Mouse (Mus musculus): ENCODE measurements at regions not wholly inside any gene's neighbourhood (a gene's known extent, or its start where the extent isn't known, plus 50 kb on each side); places are given as distances from the start of the nearest gene placed in this dataset.

DNA sequence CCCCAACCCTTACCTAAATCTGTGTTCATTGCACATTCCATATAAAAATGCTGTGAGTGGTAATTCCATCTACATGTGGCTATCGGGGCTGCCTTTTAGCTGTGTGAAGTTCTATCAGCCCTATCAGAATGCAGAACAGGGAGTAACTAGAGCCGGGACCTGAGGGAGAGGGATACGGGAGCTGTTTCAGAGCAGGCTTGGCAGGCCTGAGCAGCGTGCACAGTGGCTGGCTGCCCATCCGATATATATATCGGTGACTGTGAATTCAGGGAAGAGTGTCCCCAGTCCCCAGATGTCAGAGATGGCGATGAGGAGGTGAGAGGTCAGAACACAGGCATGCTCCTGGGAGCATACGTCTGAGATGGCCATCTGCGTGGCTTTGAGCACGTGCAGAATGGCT is 79.0 kb downstream of the Arl4c start:
- H3K27me3 ChIP-seq (ENCODE audit: control insufficient read depth, insufficient read depth, insufficient read length) = no peaks in the 10 kb centered on the region
- no peaks in the 10 kb centered on the region for H3K79me2 ChIP-seq (ENCODE audit: control insufficient read depth, insufficient read depth)
- H3K36me3 ChIP-seq (ENCODE audit: control insufficient read depth, insufficient read depth) = no peaks in the 10 kb centered on the region
- TF ChIP-seq TCF12 (IDR thresholded peaks at IDR 0.05; ENCODE audit: insufficient read depth, poor library complexity, severe bottlenecking) (no peak), MYOD1 (IDR thresholded peaks at IDR 0.05; ENCODE audit: control insufficient read depth in 1 of 3, insufficient read length in 2 of 3, low read depth in 2 of 3) (no peak), TCF3 (IDR thresholded peaks at IDR 0.05; ENCODE audit: insufficient read length, low read depth) (no peak), MAX (IDR thresholded peaks at IDR 0.05; ENCODE audit: low read depth) (no peak), CEBPB (IDR thresholded peaks at IDR 0.05; ENCODE audit: insufficient read depth, poor library complexity, severe bottlenecking) (no peak), REST (IDR thresholded peaks at IDR 0.05; ENCODE audit: insufficient read depth, insufficient read length) (no peak), MYOG (IDR thresholded peaks at IDR 0.05; ENCODE audit: control insufficient read depth in 1 of 3, insufficient read depth in 1 of 3, insufficient read length in 2 of 3, low read depth in 2 of 3) (no peak)
- no peak overlapping the region for H3K4me3 ChIP-seq
- no peak overlapping the region for H3K4me2 ChIP-seq (ENCODE audit: low read depth)
- H3ac ChIP-seq (ENCODE audit: control insufficient read depth, insufficient read length) = no peak overlapping the region

DNA sequence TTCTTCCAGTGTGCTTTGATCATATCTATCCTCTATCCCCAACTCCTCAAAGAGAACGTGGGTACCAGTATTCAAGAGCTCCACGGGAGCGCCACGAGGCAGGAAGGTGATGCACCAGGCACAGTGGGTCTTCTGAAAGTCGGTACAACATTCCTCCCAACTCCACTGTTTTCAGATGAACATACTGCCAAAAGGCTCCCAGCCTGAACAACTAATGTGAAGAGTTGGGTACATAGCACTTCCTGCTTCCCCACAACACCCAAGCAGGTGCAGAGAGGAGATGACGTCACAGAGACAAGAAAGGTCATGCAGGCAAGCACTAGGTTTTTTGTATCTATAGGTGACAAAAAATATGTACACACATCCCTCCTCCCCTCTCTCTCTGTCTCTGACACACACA is 79.7 kb downstream of the Arl4c start:
- H3ac ChIP-seq (ENCODE audit: control insufficient read depth, insufficient read length) = no peak overlapping the region
- no peak overlapping the region for H3K4me2 ChIP-seq (ENCODE audit: low read depth)
- H3K79me2 ChIP-seq (ENCODE audit: control insufficient read depth, insufficient read depth) = no peaks in the 10 kb centered on the region
- TF ChIP-seq CEBPB (IDR thresholded peaks at IDR 0.05; ENCODE audit: insufficient read depth, poor library complexity, severe bottlenecking) = no peak
- no peak for TF ChIP-seq MAX (IDR thresholded peaks at IDR 0.05; ENCODE audit: low read depth)
- no peak for TF ChIP-seq MYOD1 (IDR thresholded peaks at IDR 0.05; ENCODE audit: control insufficient read depth in 1 of 3, insufficient read length in 2 of 3, low read depth in 2 of 3)
- TF ChIP-seq REST (IDR thresholded peaks at IDR 0.05; ENCODE audit: insufficient read depth, insufficient read length) = no peak
- no peak overlapping the region for H3K4me3 ChIP-seq
- no peaks in the 10 kb centered on the region for H3K36me3 ChIP-seq (ENCODE audit: control insufficient read depth, insufficient read depth)
- H3K27me3 ChIP-seq (ENCODE audit: control insufficient read depth, insufficient read depth, insufficient read length) = no peaks in the 10 kb centered on the region

DNA sequence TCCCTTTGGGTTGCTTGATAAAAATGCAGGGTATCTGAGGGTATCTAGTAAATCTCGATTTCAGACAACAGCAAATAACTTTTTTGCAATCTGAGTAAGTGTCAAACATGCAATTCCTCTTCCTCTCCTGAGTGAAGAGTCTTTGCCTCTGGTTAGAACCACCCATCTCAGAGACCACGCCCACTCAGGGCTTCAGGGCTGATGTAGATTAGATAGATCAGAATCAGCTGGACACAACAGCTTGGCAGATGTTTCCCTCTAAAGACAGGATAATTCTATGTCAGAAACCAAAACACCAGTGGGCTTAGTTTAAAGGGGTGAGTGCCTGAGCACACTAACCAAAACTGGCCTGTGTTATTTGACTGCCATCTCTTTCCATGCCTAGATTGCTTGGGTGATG is 80.8 kb downstream of the Arl4c start:
- H3K4me2 ChIP-seq (ENCODE audit: low read depth) = no peak overlapping the region
- TF ChIP-seq MYOG (IDR thresholded peaks at IDR 0.05; ENCODE audit: control insufficient read depth in 1 of 3, insufficient read depth in 1 of 3, insufficient read length in 2 of 3, low read depth in 2 of 3) = no peak
- TF ChIP-seq POLR2AphosphoS2 (IDR thresholded peaks at IDR 0.05; ENCODE audit: insufficient read length, low read depth) = no peak
- no peak for TF ChIP-seq CEBPB (IDR thresholded peaks at IDR 0.05; ENCODE audit: insufficient read depth, poor library complexity, severe bottlenecking)
- no peak for TF ChIP-seq TCF12 (IDR thresholded peaks at IDR 0.05; ENCODE audit: insufficient read depth, poor library complexity, severe bottlenecking)
- TF ChIP-seq POLR2A (IDR thresholded peaks at IDR 0.05; ENCODE audit: insufficient read length, low read depth) = no peak
- TF ChIP-seq E2F4 (IDR thresholded peaks at IDR 0.05; ENCODE audit: insufficient read depth) = no peak
- TF ChIP-seq SRF (IDR thresholded peaks at IDR 0.05; ENCODE audit: control insufficient read depth, insufficient read length, low read depth) = no peak
- TF ChIP-seq MAX (IDR thresholded peaks at IDR 0.05; ENCODE audit: low read depth) = no peak
- no peak for TF ChIP-seq TCF3 (IDR thresholded peaks at IDR 0.05; ENCODE audit: insufficient read length, low read depth)
- no peak for TF ChIP-seq REST (IDR thresholded peaks at IDR 0.05; ENCODE audit: insufficient read depth, insufficient read length)
- no peak for TF ChIP-seq MYOD1 (IDR thresholded peaks at IDR 0.05; ENCODE audit: control insufficient read depth in 1 of 3, insufficient read length in 2 of 3, low read depth in 2 of 3)
- TF ChIP-seq USF1 (IDR thresholded peaks at IDR 0.05; ENCODE audit: low read depth) = no peak

GRCm38 (mm10) chr1:88613007-88613406 is 89.0 kb downstream of the Arl4c start:
- no peaks in the 10 kb centered on the region for H3K79me2 ChIP-seq (ENCODE audit: control insufficient read depth, insufficient read depth)
- H3K4me2 ChIP-seq (ENCODE audit: low read depth) = no peak overlapping the region
- no peaks in the 10 kb centered on the region for H3K27me3 ChIP-seq (ENCODE audit: control insufficient read depth, insufficient read depth, insufficient read length)
- no peak overlapping the region for H3K4me3 ChIP-seq
- no peaks in the 10 kb centered on the region for H3K36me3 ChIP-seq (ENCODE audit: control insufficient read depth, insufficient read depth)
- H3ac ChIP-seq (ENCODE audit: control insufficient read depth, insufficient read length) = no peak overlapping the region
- TF ChIP-seq MAX (IDR thresholded peaks at IDR 0.05; ENCODE audit: low read depth) (no peak), MYOG (IDR thresholded peaks at IDR 0.05; ENCODE audit: control insufficient read depth in 1 of 3, insufficient read depth in 1 of 3, insufficient read length in 2 of 3, low read depth in 2 of 3) (no peak), E2F4 (IDR thresholded peaks at IDR 0.05; ENCODE audit: insufficient read depth) (no peak), POLR2AphosphoS2 (IDR thresholded peaks at IDR 0.05; ENCODE audit: insufficient read length, low read depth) (no peak), USF1 (IDR thresholded peaks at IDR 0.05; ENCODE audit: low read depth) (no peak), SRF (IDR thresholded peaks at IDR 0.05; ENCODE audit: control insufficient read depth, insufficient read length, low read depth) (no peak), TCF12 (IDR thresholded peaks at IDR 0.05; ENCODE audit: insufficient read depth, poor library complexity, severe bottlenecking) (no peak), CEBPB (IDR thresholded peaks at IDR 0.05; ENCODE audit: insufficient read depth, poor library complexity, severe bottlenecking) (no peak), TCF3 (IDR thresholded peaks at IDR 0.05; ENCODE audit: insufficient read length, low read depth) (no peak), MYOD1 (IDR thresholded peaks at IDR 0.05; ENCODE audit: control insufficient read depth in 1 of 3, insufficient read length in 2 of 3, low read depth in 2 of 3) (no peak), POLR2A (IDR thresholded peaks at IDR 0.05; ENCODE audit: insufficient read length, low read depth) (no peak), REST (IDR thresholded peaks at IDR 0.05; ENCODE audit: insufficient read depth, insufficient read length) (no peak)

More for the DNA sequence above, 80.8 kb downstream of the Arl4c start:
- Histone ChIP-seq H3K4me3 (no peak overlapping the region), H3K36me3 (ENCODE audit: control insufficient read depth, insufficient read depth) (no peaks in the 10 kb centered on the region), H3K79me2 (ENCODE audit: control insufficient read depth, insufficient read depth) (no peaks in the 10 kb centered on the region), H3K27me3 (ENCODE audit: control insufficient read depth, insufficient read depth, insufficient read length) (no peaks in the 10 kb centered on the region), H3ac (ENCODE audit: control insufficient read depth, insufficient read length) (no peak overlapping the region)

DNA sequence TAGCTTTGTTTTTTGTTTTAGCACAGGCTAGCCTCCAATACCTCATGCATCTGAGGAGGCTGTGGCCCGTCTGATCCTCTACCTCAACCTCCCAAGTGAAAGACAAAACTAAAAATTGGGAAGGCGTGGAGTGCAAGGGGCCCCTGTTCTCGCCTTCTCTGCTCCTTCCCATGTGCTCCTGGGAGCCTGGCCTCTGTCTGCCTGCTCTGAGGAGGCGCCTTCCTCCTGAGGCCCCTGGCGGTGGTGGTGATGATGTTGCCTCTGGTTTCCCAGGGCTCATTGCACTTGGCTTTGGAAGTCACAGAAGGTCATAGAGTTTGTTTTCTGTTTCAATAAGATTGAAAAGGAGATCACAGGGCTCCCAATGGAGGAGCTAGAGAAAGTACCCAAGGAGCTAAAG is 90.8 kb downstream of the Arl4c start:
- H3K27me3 ChIP-seq (ENCODE audit: control insufficient read depth, insufficient read depth, insufficient read length) = no peaks in the 10 kb centered on the region
- no peak for TF ChIP-seq MAX (IDR thresholded peaks at IDR 0.05; ENCODE audit: low read depth)
- TF ChIP-seq POLR2AphosphoS2 (IDR thresholded peaks at IDR 0.05; ENCODE audit: insufficient read length, low read depth) = no peak
- no peak for TF ChIP-seq CEBPB (IDR thresholded peaks at IDR 0.05; ENCODE audit: insufficient read depth, poor library complexity, severe bottlenecking)
- no peak for TF ChIP-seq TCF12 (IDR thresholded peaks at IDR 0.05; ENCODE audit: insufficient read depth, poor library complexity, severe bottlenecking)
- no peak for TF ChIP-seq MYOG (IDR thresholded peaks at IDR 0.05; ENCODE audit: control insufficient read depth in 1 of 3, insufficient read depth in 1 of 3, insufficient read length in 2 of 3, low read depth in 2 of 3)
- TF ChIP-seq MYOD1 (IDR thresholded peaks at IDR 0.05; ENCODE audit: control insufficient read depth in 1 of 3, insufficient read length in 2 of 3, low read depth in 2 of 3) = no peak
- no peak for TF ChIP-seq USF1 (IDR thresholded peaks at IDR 0.05; ENCODE audit: low read depth)
- no peak for TF ChIP-seq POLR2A (IDR thresholded peaks at IDR 0.05; ENCODE audit: insufficient read length, low read depth)
- no peak for TF ChIP-seq E2F4 (IDR thresholded peaks at IDR 0.05; ENCODE audit: insufficient read depth)
- no peak overlapping the region for H3K4me3 ChIP-seq
- no peak overlapping the region for H3ac ChIP-seq (ENCODE audit: control insufficient read depth, insufficient read length)
- no peaks in the 10 kb centered on the region for H3K36me3 ChIP-seq (ENCODE audit: control insufficient read depth, insufficient read depth)
- no peak overlapping the region for H3K4me2 ChIP-seq (ENCODE audit: low read depth)
- no peaks in the 10 kb centered on the region for H3K79me2 ChIP-seq (ENCODE audit: control insufficient read depth, insufficient read depth)
